Mouse (Mus musculus): ENCODE data around the gene Lrrn2. TPM values are rescaled to one million over a fixed set of nuclear protein-coding genes. Genes with fewer than 3 reads are reported as not detected.

Gene Lrrn2
- total RNA-seq (2023) = not detected in 4 replicates

GRCm38 (mm10) chr1:132880161-132881005 is at the start of gene Lrrn2:
Gene Lrrn2 (plus strand): TSS chr1:132880273.

Other genes with a start within 250 kb of the Lrrn2 start
- gene Nfasc, start 138.5 kb upstream of the Lrrn2 start, total RNA-seq (2023) = 0.19 TPM in 1 of 4 replicates, not detected in the others
- 226 to 278 TPM (median 239 TPM) in 4 replicates for gene Mdm4, start 150.3 kb downstream of the Lrrn2 start, total RNA-seq (2023)
- gene Pik3c2b, start 165.4 kb downstream of the Lrrn2 start, total RNA-seq (2023) = 117 to 124 TPM (median 118 TPM) in 4 replicates